Mouse (Mus musculus) heart, postnatal 0 days (tissue): ENCODE measurements at regions not wholly inside any gene's neighbourhood (a gene's known extent, or its start where the extent isn't known, plus 50 kb on each side); places are given as distances from the start of the nearest gene placed in this dataset.

Source experiments
- ATAC-seq: fragments of 200-750 bp; cut with Nextera tagmentation; 2 replicates; pipeline ENCODE4 v1.8.0; 2017; ENCODE audit warnings: low read depth, moderate number of reproducible peaks, moderate library complexity; ENCODE audit not compliant: insufficient read depth
- DNase-seq: peaks from one replicate; pipeline ENCODE4 v3.0.0-alpha.2; 2016; ENCODE audit warnings: low spot score
- H3K27ac ChIP-seq: fragments of 300-500 bp; sonication (generic); 2 replicates; pipeline ENCODE4 v1.5.1; 2014; ENCODE audit warnings: low read depth, mild to moderate bottlenecking
- H3K27me3 ChIP-seq: fragments of 300-500 bp; sonication (generic); 2 replicates; pipeline ENCODE4 v1.6.1; 2014; ENCODE audit warnings: low read length, mixed read lengths; ENCODE audit not compliant: control insufficient read depth, insufficient read depth
- H3K36me3 ChIP-seq: fragments of 300-500 bp; sonication (generic); replicated peaks from 2 replicates; pipeline ENCODE4 v1.6.1; 2014; ENCODE audit warnings: low read length, mixed read lengths; ENCODE audit not compliant: control insufficient read depth, insufficient read depth
- H3K4me1 ChIP-seq: fragments of 300-500 bp; sonication (generic); 2 replicates; pipeline ENCODE4 v1.6.1; 2014; ENCODE audit warnings: antibody characterized with exemption; ENCODE audit not compliant: control insufficient read depth, insufficient read depth
- H3K4me2 ChIP-seq: fragments of 300-500 bp; sonication (generic); 2 replicates; pipeline ENCODE4 v1.6.1; 2014; ENCODE audit warnings: low read depth, mild to moderate bottlenecking, low read length, moderate library complexity
- H3K4me3 ChIP-seq: fragments of 300-500 bp; sonication (generic); 2 replicates; pipeline ENCODE4 v1.5.1; 2014; ENCODE audit warnings: low read depth, low read length
- H3K9ac ChIP-seq: fragments of 300-500 bp; sonication (generic); replicated peaks from 2 replicates; pipeline ENCODE4 v1.6.1; 2014; ENCODE audit warnings: low read depth, low read length, mixed read lengths
- H3K9me3 ChIP-seq: fragments of 300-500 bp; sonication (generic); replicated peaks from 2 replicates; pipeline ENCODE4 v1.6.1; 2016; ENCODE audit warnings: low read length; ENCODE audit not compliant: control insufficient read depth
- CTCF ChIP-seq: IDR thresholded peaks from 2 replicates; pipeline ENCODE4 v1.5.1; 2016; ENCODE audit warnings: antibody characterized with exemption, control low read depth, low read depth
- EP300 ChIP-seq: IDR thresholded peaks from 2 replicates; pipeline ENCODE4 v1.6.1; 2016; ENCODE audit warnings: antibody characterized with exemption, low read depth
- WGBS: fragments of 180-500 bp; shearing (Covaris S2); extraction: QIAGEN DNeasy Blood & Tissue Kit; methylation state at CpG from one replicate; pipeline ENCODE4 v1.1.7; 2014; 5-methylcytosine and 5-hydroxymethylcytosine counted together

- TF ChIP-seq EP300 (no peak), CTCF (no peak)
- Histone ChIP-seq H3K27ac (no peak overlapping the region), H3K4me1 (no peaks in the 10 kb centered on the region; the same call in 1 of the 2 replicates), H3K9ac (no peak overlapping the region), H3K4me2 (peak overlapping the region; percentile 23), H3K36me3 (no peaks in the 10 kb centered on the region), H3K27me3 (0 out of 2 replicates have a peak, but pooled peaks cover 2% of the 10 kb centered on the region), H3K4me3 (peak overlapping the region; percentile 3; the same call in 1 of the 2 replicates), H3K9me3 (no peaks in the 10 kb centered on the region)
- WGBS: 14% methylated on average over 24 of the region's 24 CpGs
- no peak; the same call in 1 of the 2 replicates for ATAC-seq
- no peak for DNase-seq
Observed at GRCm38 (mm10) chr9:23009462-23010183, 213.3 kb upstream of the Bmper start.

- no peaks in the 10 kb centered on the region for H3K36me3 ChIP-seq
- no peak overlapping the region for H3K4me2 ChIP-seq
- TF ChIP-seq CTCF (no peak), EP300 (no peak)
- ATAC-seq: no peak
- H3K27me3 ChIP-seq: no peaks in the 10 kb centered on the region
- no peak overlapping the region for H3K27ac ChIP-seq
- H3K9me3 ChIP-seq: no peaks in the 10 kb centered on the region
- no peak overlapping the region for H3K9ac ChIP-seq
- WGBS: 46% methylated on average over 7 of the region's 7 CpGs
- no peak overlapping the region for H3K4me3 ChIP-seq
- DNase-seq: no peak
- H3K4me1 ChIP-seq: no peaks in the 10 kb centered on the region; the same call in 1 of the 2 replicates
Observed at GRCm38 (mm10) chr9:23011316-23011959, 211.4 kb upstream of the Bmper start.

- no peaks in the 10 kb centered on the region for H3K27me3 ChIP-seq
Observed at GRCm38 (mm10) chr9:23012130-23012529, 210.7 kb upstream of the Bmper start.

GRCm38 (mm10) chr9:23016733-23017132 lies 206.1 kb upstream of the Bmper start:
- no peak overlapping the region for H3K9ac ChIP-seq
- no peak overlapping the region for H3K4me2 ChIP-seq
- no peak overlapping the region for H3K27ac ChIP-seq
- ATAC-seq (no peak), DNase-seq (no peak)
- no peaks in the 10 kb centered on the region for H3K27me3 ChIP-seq
- no peaks in the 10 kb centered on the region for H3K9me3 ChIP-seq
- no peak for TF ChIP-seq EP300
- peak; percentile 29 for TF ChIP-seq CTCF
- H3K36me3 ChIP-seq: no peaks in the 10 kb centered on the region
- H3K4me1 ChIP-seq: no peaks in the 10 kb centered on the region
- WGBS: 97% methylated on average over 1 of the region's 1 CpGs
- no peak overlapping the region for H3K4me3 ChIP-seq

More at GRCm38 (mm10) chr9:23012130-23012529, 210.7 kb upstream of the Bmper start:
- TF ChIP-seq EP300 (no peak), CTCF (peak; percentile 49)
- ATAC-seq (no peak), DNase-seq (no peak)
- Histone ChIP-seq H3K9ac (no peak overlapping the region), H3K27ac (no peak overlapping the region), H3K9me3 (no peaks in the 10 kb centered on the region), H3K4me1 (no peaks in the 10 kb centered on the region; the same call in 1 of the 2 replicates), H3K4me3 (no peak overlapping the region), H3K36me3 (no peaks in the 10 kb centered on the region), H3K4me2 (no peak overlapping the region)
- WGBS: 25% methylated on average over 5 of the region's 5 CpGs

- H3K27ac ChIP-seq: no peak overlapping the region
- no peak overlapping the region for H3K9ac ChIP-seq
- H3K27me3 ChIP-seq: no peaks in the 10 kb centered on the region
- ATAC-seq: no peak
- H3K4me1 ChIP-seq: no peaks in the 10 kb centered on the region
- H3K9me3 ChIP-seq: no peaks in the 10 kb centered on the region
- DNase-seq: no peak
- H3K4me3 ChIP-seq: no peak overlapping the region
- H3K36me3 ChIP-seq: no peaks in the 10 kb centered on the region
- TF ChIP-seq CTCF: no peak
- no peak for TF ChIP-seq EP300
- 83% methylated on average over 5 of the region's 5 CpGs for whole genome bisulfite sequencing
- no peak overlapping the region for H3K4me2 ChIP-seq
Observed at GRCm38 (mm10) chr9:23024061-23024460, 198.8 kb upstream of the Bmper start.
